Mouse (Mus musculus) left cerebral cortex, postnatal 10 days (tissue): ENCODE results near the gene Rab11fip4. TPM values are rescaled to one million over a fixed set of nuclear protein-coding genes. Genes with fewer than 3 reads are reported as not detected.

Experiments
- microRNA-seq: library from miRNA; unstranded; fragments of <30 nt; microRNA quantifications from one replicate; pipeline ENCODE4 v1.2.0, GENCODE M21; 2022
- total RNA-seq, 2 experiments: library from RNA; stranded (reverse); gene quantifications; 2 replicates each; pipeline ENCODE4 v1.2.3; 2021

Rab11fip4 gene
- total RNA-seq, 2 experiments from 2014 or later = 173 to 174 TPM

Small RNAs within 50 kb of the gene (microRNA-seq; reads per million reads assigned to microRNA genes)
- 14.9 reads per million, percentile 36 among the genes with 10 or more reads in this experiment for gene Mir193a
- 1.7 reads per million for gene Mir365-2

Other genes starting within 250 kb of the Rab11fip4 start
- gene Omg, start 87.1 kb upstream of the Rab11fip4 start, total RNA-seq = 10 to 100 TPM; 80.0 to 90.9 TPM
- gene Evi2b, start 67.5 kb upstream of the Rab11fip4 start, total RNA-seq = 1 to 10 TPM in 1 of 2 experiments, under 1 TPM in 1; 0.94 to 1.3 TPM
- gene Evi2, start 60.6 kb upstream of the Rab11fip4 start, total RNA-seq = under 1 TPM in 1 of 2 experiments, not detected in 1; 0.13 TPM
- gene Evi2a, start 60.6 kb upstream of the Rab11fip4 start, total RNA-seq = 1 to 10 TPM; 4.7 to 6.1 TPM